Mouse (Mus musculus) forebrain, embryonic 15.5 days (tissue): ENCODE data around the gene Rnf181. TPM values are rescaled to one million over a fixed set of nuclear protein-coding genes. Genes with fewer than 3 reads are reported as not detected.
A peak's percentile ranks its signal among the peaks of the same experiment; 100 is the strongest.

Experiments used
- ATAC-seq: fragments of 200-750 bp; cut with Nextera tagmentation; replicated peaks from 2 replicates; pipeline ENCODE4 v1.8.0; 2017; ENCODE audit warnings: mild to moderate bottlenecking, moderate TSS enrichment, moderate library complexity
- H3K27ac ChIP-seq: fragments of 300-500 bp; sonication (generic); replicated peaks from 2 replicates; pipeline ENCODE4 v1.5.1; 2015; ENCODE audit warnings: mild to moderate bottlenecking, inconsistent platforms
- H3K27me3 ChIP-seq: fragments of 300-500 bp; sonication (generic); 2 replicates; pipeline ENCODE4 v1.6.1; 2015; ENCODE audit warnings: inconsistent platforms
- H3K36me3 ChIP-seq: fragments of 300-500 bp; sonication (generic); 2 replicates; pipeline ENCODE4 v1.6.1; 2015; ENCODE audit warnings: mild to moderate bottlenecking, inconsistent platforms
- H3K4me1 ChIP-seq: fragments of 300-500 bp; sonication (generic); 2 replicates; pipeline ENCODE4 v1.6.1; 2015; ENCODE audit warnings: inconsistent platforms
- H3K4me2 ChIP-seq: fragments of 300-500 bp; sonication (generic); replicated peaks from 2 replicates; pipeline ENCODE4 v1.6.1; 2015; ENCODE audit warnings: mild to moderate bottlenecking, inconsistent platforms
- H3K4me3 ChIP-seq: fragments of 300-500 bp; sonication (generic); 2 replicates; pipeline ENCODE4 v1.5.1; 2015; ENCODE audit warnings: mild to moderate bottlenecking, inconsistent platforms
- H3K9ac ChIP-seq: fragments of 300-500 bp; sonication (generic); replicated peaks from 2 replicates; pipeline ENCODE4 v1.6.1; 2015; ENCODE audit warnings: mild to moderate bottlenecking, inconsistent platforms
- H3K9me3 ChIP-seq: fragments of 300-500 bp; sonication (generic); 2 replicates; pipeline ENCODE4 v1.6.1; 2016; ENCODE audit warnings: inconsistent platforms
- WGBS: fragments of 180-500 bp; shearing (Covaris S2); methylation state at CpG from one replicate; pipeline ENCODE4 v1.1.7; 2015; ENCODE audit warnings: mixed read lengths; 5-methylcytosine and 5-hydroxymethylcytosine counted together
- polyA plus RNA-seq: library from polyadenylated mRNA; unstranded; fragments of >200 nt; fragmentation: Nextera tagmentation; extraction: Ambion mirVana; gene quantifications from 2 replicates; pipeline ENCODE4 v1.2.1, GENCODE M21; 2015

The Rnf181 gene
- polyA plus RNA-seq, 1 experiment from 2014 or later = 126 TPM

- H3K4me1 ChIP-seq = peaks cover 7% of the 10 kb centered on the region
- H3K36me3 ChIP-seq = no peaks in the 10 kb centered on the region
- H3K4me2 ChIP-seq = no peak overlapping the region
- no peaks in the 10 kb centered on the region for H3K27me3 ChIP-seq
- H3K9ac ChIP-seq = no peak overlapping the region
- no peak for ATAC-seq
- H3K9me3 ChIP-seq = no peaks in the 10 kb centered on the region
- H3K4me3 ChIP-seq = no peak overlapping the region
- WGBS = 72% methylated on average over 4 of the region's 4 CpGs
- no peak overlapping the region for H3K27ac ChIP-seq
These were observed 761 bp upstream of the Rnf181 start for GRCm38 (mm10) chr6:72367460-72367974.

DNA sequence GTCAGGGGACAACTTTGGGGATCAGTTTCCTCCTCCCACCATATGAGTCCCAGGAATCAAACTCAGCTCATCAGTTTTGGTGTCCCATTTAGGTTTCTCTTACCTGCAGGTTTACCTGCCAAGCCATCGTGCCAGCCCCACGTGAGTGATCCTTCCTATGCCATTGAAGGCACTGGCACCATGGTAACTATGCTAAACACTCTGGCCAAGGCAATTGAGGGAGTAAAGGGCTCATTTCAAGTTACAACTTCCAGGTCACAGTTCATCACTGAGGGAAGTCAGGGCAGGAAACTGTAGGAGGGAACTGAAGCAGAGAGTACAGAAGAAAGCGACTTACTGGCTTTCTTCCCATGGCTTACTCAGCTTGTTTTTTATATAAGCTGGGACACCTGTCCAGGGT lies 452 bp downstream of the Rnf181 start:
- ATAC-seq = no peak
- H3K4me1 ChIP-seq = peaks cover 13% of the 10 kb centered on the region
- H3K4me2 ChIP-seq = no peak overlapping the region
- no peak overlapping the region for H3K9ac ChIP-seq
- no peak overlapping the region for H3K4me3 ChIP-seq
- H3K27ac ChIP-seq = no peak overlapping the region
- no peaks in the 10 kb centered on the region for H3K36me3 ChIP-seq
- WGBS = 71% methylated on average over 3 of the region's 3 CpGs
- no peaks in the 10 kb centered on the region for H3K27me3 ChIP-seq
- no peaks in the 10 kb centered on the region for H3K9me3 ChIP-seq

GRCm38 (mm10) chr6:72364985-72365384 lies 1.8 kb downstream of the Rnf181 start:
- Histone ChIP-seq H3K36me3 (0 out of 2 replicates have a peak, but pooled peaks cover 6% of the 10 kb centered on the region), H3K9ac (no peak overlapping the region), H3K4me2 (no peak overlapping the region), H3K4me1 (peaks cover 24% of the 10 kb centered on the region), H3K27me3 (no peaks in the 10 kb centered on the region), H3K27ac (no peak overlapping the region), H3K9me3 (no peaks in the 10 kb centered on the region), H3K4me3 (no peak overlapping the region)
- ATAC-seq = no peak
- WGBS = 73% methylated on average over 6 of the region's 6 CpGs

- H3K9ac ChIP-seq = no peak overlapping the region
- peaks cover 24% of the 10 kb centered on the region for H3K4me1 ChIP-seq
- no peak for ATAC-seq
- no peak overlapping the region for H3K27ac ChIP-seq
- H3K4me3 ChIP-seq = no peak overlapping the region
- no peaks in the 10 kb centered on the region for H3K27me3 ChIP-seq
- H3K9me3 ChIP-seq = no peaks in the 10 kb centered on the region
- no peak overlapping the region for H3K4me2 ChIP-seq
- WGBS = 42% methylated on average over 7 of the region's 7 CpGs
- H3K36me3 ChIP-seq = peaks cover 7% of the 10 kb centered on the region; the same call in 1 of the 2 replicates
These were observed 2.7 kb downstream of the Rnf181 start for GRCm38 (mm10) chr6:72364009-72364408.

DNA sequence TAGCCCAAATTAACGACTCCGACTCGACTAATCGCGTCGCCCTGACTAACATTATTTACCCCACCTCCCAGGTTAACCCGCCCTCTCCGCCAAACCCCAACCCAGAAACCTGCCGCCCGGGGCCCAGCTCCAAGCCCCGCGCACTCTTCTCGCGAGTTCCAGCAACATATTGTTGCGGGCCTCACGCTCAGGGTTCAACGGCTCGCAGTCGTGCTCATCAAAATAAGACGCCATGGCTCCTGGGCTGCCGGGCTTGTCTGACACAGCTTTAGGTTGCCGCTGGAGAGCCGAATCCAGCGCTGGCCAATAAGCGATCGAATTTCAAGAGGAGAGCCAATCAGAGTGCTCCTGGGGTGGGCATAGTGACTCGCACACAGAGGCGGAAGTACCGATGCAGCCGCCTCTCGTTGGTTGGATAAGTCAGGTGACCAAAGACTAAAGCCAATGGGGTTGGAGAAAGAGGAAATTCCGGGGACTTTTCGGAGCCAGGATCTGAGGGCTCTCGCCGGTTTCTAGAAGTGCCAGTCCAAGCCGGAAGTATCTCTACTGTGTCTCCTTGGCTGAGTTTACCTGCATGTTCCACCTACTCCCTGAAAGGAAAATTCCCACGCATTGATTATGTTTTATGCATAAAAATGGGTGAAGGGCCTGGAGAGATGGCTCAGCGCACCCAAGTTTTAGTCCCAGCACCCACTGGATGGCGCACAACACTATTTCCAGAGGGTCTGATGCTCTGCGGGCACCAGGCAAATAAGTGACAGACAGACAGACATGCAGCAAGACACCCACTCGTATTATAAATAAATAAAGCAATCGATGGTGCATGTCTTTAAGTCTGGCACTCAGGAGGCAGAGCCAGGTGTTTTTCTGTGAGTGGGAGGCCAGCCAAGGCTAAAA lies 4.4 kb downstream of the Rnf181 start:
- under 1% methylated on average over 42 of the region's 42 CpGs for WGBS
- peak; percentile 99 for ATAC-seq
- H3K27me3 ChIP-seq = no peaks in the 10 kb centered on the region

GRCm38 (mm10) chr6:72361121-72361551 lies 5.6 kb downstream of the Rnf181 start:
- no peaks in the 10 kb centered on the region for H3K9me3 ChIP-seq
- no peak overlapping the region for H3K27ac ChIP-seq
- H3K9ac ChIP-seq = peak overlapping the region; percentile 68; the same call in 1 of the 2 replicates
- 78% methylated on average over 5 of the region's 5 CpGs for WGBS
- H3K4me3 ChIP-seq = peak overlapping the region; percentile 60
- peaks cover 7% of the 10 kb centered on the region; the same call in 1 of the 2 replicates for H3K36me3 ChIP-seq
- peaks cover 37% of the 10 kb centered on the region for H3K4me1 ChIP-seq
- H3K4me2 ChIP-seq = peak overlapping the region; percentile 68
- no peak for ATAC-seq
- no peaks in the 10 kb centered on the region for H3K27me3 ChIP-seq

More for the DNA sequence above, 4.4 kb downstream of the Rnf181 start:
- Histone ChIP-seq H3K9ac (peak overlapping the region; percentile 68), H3K4me2 (peak overlapping the region; percentile 68), H3K36me3 (peaks cover 7% of the 10 kb centered on the region; the same call in 1 of the 2 replicates), H3K27ac (peak overlapping the region; percentile 81), H3K4me1 (peaks cover 26% of the 10 kb centered on the region), H3K9me3 (no peaks in the 10 kb centered on the region), H3K4me3 (peak overlapping the region; percentile 60)

DNA sequence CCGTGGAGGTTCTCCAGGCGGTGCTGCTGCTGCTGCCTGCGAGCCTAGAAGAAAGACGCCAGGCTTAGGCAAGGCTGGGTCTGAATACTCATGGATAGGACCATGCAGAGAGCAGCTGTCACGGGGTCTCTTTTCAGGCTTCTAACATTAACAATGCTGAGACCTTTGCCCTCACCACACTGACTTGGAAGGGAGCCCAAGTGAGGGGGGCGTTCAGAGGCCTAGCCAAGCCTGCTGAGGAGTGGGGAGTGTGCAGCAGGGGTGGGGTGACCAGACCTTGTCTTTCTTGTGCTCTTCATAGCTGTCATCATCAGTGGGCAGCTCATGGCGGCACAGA lies 6.2 kb downstream of the Rnf181 start:
- no peak for ATAC-seq
- Histone ChIP-seq H3K4me3 (no peak overlapping the region), H3K27me3 (no peaks in the 10 kb centered on the region), H3K4me1 (peaks cover 42% of the 10 kb centered on the region), H3K9ac (no peak overlapping the region), H3K36me3 (peaks cover 7% of the 10 kb centered on the region; the same call in 1 of the 2 replicates), H3K9me3 (no peaks in the 10 kb centered on the region), H3K4me2 (no peak overlapping the region), H3K27ac (no peak overlapping the region)
- 74% methylated on average over 7 of the region's 7 CpGs for WGBS

GRCm38 (mm10) chr6:72359891-72360598 lies 6.7 kb downstream of the Rnf181 start:
- H3K9me3 ChIP-seq = no peaks in the 10 kb centered on the region
- 80% methylated on average over 11 of the region's 11 CpGs for WGBS
- no peak for ATAC-seq
- no peaks in the 10 kb centered on the region for H3K27me3 ChIP-seq
- no peak overlapping the region for H3K4me3 ChIP-seq
- no peak overlapping the region for H3K9ac ChIP-seq
- no peak overlapping the region for H3K4me2 ChIP-seq
- H3K36me3 ChIP-seq = peaks cover 7% of the 10 kb centered on the region; the same call in 1 of the 2 replicates
- H3K27ac ChIP-seq = no peak overlapping the region
- H3K4me1 ChIP-seq = peaks cover 44% of the 10 kb centered on the region

- Histone ChIP-seq H3K27me3 (no peaks in the 10 kb centered on the region), H3K9ac (no peak overlapping the region), H3K4me3 (no peak overlapping the region), H3K27ac (no peak overlapping the region), H3K4me2 (no peak overlapping the region), H3K36me3 (peaks cover 7% of the 10 kb centered on the region; the same call in 1 of the 2 replicates), H3K9me3 (no peaks in the 10 kb centered on the region), H3K4me1 (peaks cover 50% of the 10 kb centered on the region)
- no peak for ATAC-seq
- WGBS = 76% methylated on average over 2 of the region's 2 CpGs
These were observed 7.4 kb downstream of the Rnf181 start for GRCm38 (mm10) chr6:72359343-72359742.

DNA sequence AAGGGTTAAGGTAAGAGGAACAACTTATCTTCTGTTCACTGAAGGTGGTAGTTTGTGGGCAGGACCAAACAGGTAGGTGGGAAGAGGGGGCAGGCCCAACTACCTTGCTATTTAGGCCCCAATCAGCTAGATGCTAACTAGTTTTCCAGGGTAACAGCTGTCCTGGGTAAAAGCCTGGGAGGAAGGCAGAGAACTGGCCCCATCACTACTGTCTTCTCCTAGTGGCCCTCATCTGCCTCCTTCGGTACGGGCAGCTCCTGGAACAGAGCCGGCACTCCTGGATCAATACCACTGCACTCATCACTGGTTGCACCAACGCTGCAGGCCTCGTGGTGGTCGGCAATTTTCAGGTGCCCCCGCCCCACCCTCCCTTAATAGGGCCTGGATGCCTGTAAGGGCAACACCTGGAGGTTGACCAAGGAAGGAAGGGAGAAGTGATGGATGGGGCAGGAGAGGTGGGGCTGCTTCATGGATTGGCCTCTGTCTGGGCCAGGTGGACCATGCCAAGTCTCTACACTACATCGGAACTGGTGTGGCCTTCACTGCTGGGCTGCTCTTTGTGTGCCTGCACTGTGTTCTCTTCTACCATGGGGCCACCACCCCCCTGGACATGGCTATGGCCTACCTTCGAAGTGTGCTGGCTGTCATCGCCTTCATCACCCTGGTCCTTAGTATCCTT lies 8.5 kb downstream of the Rnf181 start:
- no peak for ATAC-seq
- WGBS = 96% methylated on average over 10 of the region's 10 CpGs
- H3K9me3 ChIP-seq = no peaks in the 10 kb centered on the region
- H3K4me3 ChIP-seq = no peak overlapping the region
- no peaks in the 10 kb centered on the region for H3K27me3 ChIP-seq
- no peak overlapping the region for H3K27ac ChIP-seq
- peaks cover 7% of the 10 kb centered on the region; the same call in 1 of the 2 replicates for H3K36me3 ChIP-seq
- no peak overlapping the region for H3K9ac ChIP-seq
- peaks cover 50% of the 10 kb centered on the region for H3K4me1 ChIP-seq
- H3K4me2 ChIP-seq = no peak overlapping the region

DNA sequence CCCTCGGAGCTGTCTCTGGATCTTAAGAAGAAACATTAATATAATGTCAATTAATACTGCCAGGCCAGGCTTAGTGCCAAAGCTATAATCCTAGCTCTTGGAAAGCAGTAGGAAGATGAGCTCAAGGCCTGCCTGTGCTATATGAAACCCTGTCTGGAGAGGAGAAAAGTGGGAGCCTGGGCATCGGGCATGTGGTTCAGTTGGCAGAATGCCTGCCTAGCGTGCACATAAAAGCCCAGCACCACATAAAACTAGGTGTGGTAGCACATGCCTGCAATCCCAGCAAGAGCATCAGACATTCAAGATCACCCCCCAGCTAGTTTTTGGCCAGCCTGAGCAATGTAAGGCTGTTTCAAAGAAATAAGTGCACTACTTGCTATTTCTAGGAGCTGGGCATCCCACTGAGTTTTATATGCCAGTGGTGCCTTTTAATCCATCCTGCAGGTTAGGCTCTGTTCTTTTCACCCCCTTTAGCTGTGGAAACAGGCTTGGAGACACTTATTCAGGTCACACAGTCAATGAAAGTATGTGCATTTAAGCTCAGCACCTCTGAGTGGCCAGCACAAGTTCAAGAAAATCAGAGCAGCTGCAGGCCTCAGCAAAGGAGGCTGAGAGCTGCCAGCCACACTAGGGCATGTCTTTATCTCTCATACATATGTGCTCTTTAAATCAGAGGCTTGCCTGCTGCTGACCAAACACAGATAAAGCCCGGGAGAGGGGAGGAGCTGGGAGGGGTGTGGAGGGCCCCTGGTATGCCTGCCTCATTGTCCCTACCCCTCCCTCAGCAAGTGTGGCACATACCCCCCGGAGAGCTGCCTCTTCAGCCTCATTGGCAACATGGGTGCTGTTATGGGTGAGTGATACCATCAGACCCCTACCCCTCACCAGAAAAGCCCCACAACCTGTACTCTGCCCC lies 9.3 kb downstream of the Rnf181 start:
- Histone ChIP-seq H3K4me1 (peaks cover 43% of the 10 kb centered on the region), H3K9me3 (no peaks in the 10 kb centered on the region), H3K4me3 (no peak overlapping the region), H3K9ac (no peak overlapping the region), H3K27ac (peak overlapping the region; percentile 45), H3K27me3 (no peaks in the 10 kb centered on the region), H3K36me3 (peaks cover 7% of the 10 kb centered on the region; the same call in 1 of the 2 replicates), H3K4me2 (no peak overlapping the region)
- ATAC-seq = no peak
- WGBS = 75% methylated on average over 5 of the region's 5 CpGs
